Mouse (Mus musculus): ENCODE results near the gene Grn. TPM values are rescaled to one million over a fixed set of nuclear protein-coding genes. Genes with fewer than 3 reads are reported as not detected.

The Grn gene
- polyA plus RNA-seq, 1 experiment = 174 TPM

GRCm38 (mm10) chr11:102406401-102406800 is 23.7 kb upstream of the Grn start:
- TF ChIP-seq CEBPB (IDR thresholded peaks at IDR 0.05; ENCODE audit: insufficient read depth, poor library complexity, severe bottlenecking) = no peak
- TF ChIP-seq SRF (IDR thresholded peaks at IDR 0.05; ENCODE audit: control insufficient read depth, insufficient read length, low read depth) = no peak
- no peak for TF ChIP-seq TCF12 (IDR thresholded peaks at IDR 0.05; ENCODE audit: insufficient read depth, poor library complexity, severe bottlenecking)
- no peak for TF ChIP-seq MAX (IDR thresholded peaks at IDR 0.05; ENCODE audit: low read depth)
- no peak for TF ChIP-seq E2F4 (IDR thresholded peaks at IDR 0.05; ENCODE audit: insufficient read depth)
- no peak for TF ChIP-seq TCF3 (IDR thresholded peaks at IDR 0.05; ENCODE audit: insufficient read length, low read depth)
- TF ChIP-seq POLR2AphosphoS2 (IDR thresholded peaks at IDR 0.05; ENCODE audit: insufficient read length, low read depth) = no peak
- TF ChIP-seq MYOD1 (IDR thresholded peaks at IDR 0.05; ENCODE audit: control insufficient read depth in 1 of 3, insufficient read length in 2 of 3, low read depth in 2 of 3) = no peak
- TF ChIP-seq USF1 (IDR thresholded peaks at IDR 0.05; ENCODE audit: low read depth) = no peak
- no peak for TF ChIP-seq REST (IDR thresholded peaks at IDR 0.05; ENCODE audit: insufficient read depth, insufficient read length)
- Histone ChIP-seq H3K79me2 (ENCODE audit: control insufficient read depth, insufficient read depth) (peaks cover 21% of the 10 kb centered on the region), H3K4me3 (peak overlapping the region; percentile 83), H3K36me3 (ENCODE audit: control insufficient read depth, insufficient read depth) (peaks cover 18% of the 10 kb centered on the region), H3K4me2 (ENCODE audit: low read depth) (peak overlapping the region; percentile 90), H3K27me3 (ENCODE audit: control insufficient read depth, insufficient read depth, insufficient read length) (no peaks in the 10 kb centered on the region), H3ac (ENCODE audit: control insufficient read depth, insufficient read length) (peak overlapping the region; percentile 68)

GRCm38 (mm10) chr11:102406900-102407833 is 22.9 kb upstream of the Grn start:
- Histone ChIP-seq H3K4me3 (peak overlapping the region; percentile 83), H3K27me3 (ENCODE audit: control insufficient read depth, insufficient read depth, insufficient read length) (no peaks in the 10 kb centered on the region), H3K79me2 (ENCODE audit: control insufficient read depth, insufficient read depth) (peaks cover 21% of the 10 kb centered on the region), H3K36me3 (ENCODE audit: control insufficient read depth, insufficient read depth) (peaks cover 18% of the 10 kb centered on the region), H3K4me2 (ENCODE audit: low read depth) (peak overlapping the region; percentile 90), H3ac (ENCODE audit: control insufficient read depth, insufficient read length) (peak overlapping the region; percentile 68)
- TF ChIP-seq REST (IDR thresholded peaks at IDR 0.05; ENCODE audit: insufficient read depth, insufficient read length) = no peak
- no peak for TF ChIP-seq MAX (IDR thresholded peaks at IDR 0.05; ENCODE audit: low read depth)
- TF ChIP-seq CEBPB (IDR thresholded peaks at IDR 0.05; ENCODE audit: insufficient read depth, poor library complexity, severe bottlenecking) = no peak
- no peak for TF ChIP-seq TCF3 (IDR thresholded peaks at IDR 0.05; ENCODE audit: insufficient read length, low read depth)
- peak; percentile 74 for TF ChIP-seq POLR2A (IDR thresholded peaks at IDR 0.05; ENCODE audit: insufficient read length, low read depth)
- TF ChIP-seq POLR2AphosphoS2 (IDR thresholded peaks at IDR 0.05; ENCODE audit: insufficient read length, low read depth) = peak; percentile 48
- peak; percentile 57 for TF ChIP-seq SRF (IDR thresholded peaks at IDR 0.05; ENCODE audit: control insufficient read depth, insufficient read length, low read depth)
- peak in 2 of 3 experiments; percentile 24 to 35 for TF ChIP-seq MYOG (IDR thresholded peaks at IDR 0.05; ENCODE audit: control insufficient read depth in 1 of 3, insufficient read depth in 1 of 3, insufficient read length in 2 of 3, low read depth in 2 of 3)
- TF ChIP-seq MYOD1 (IDR thresholded peaks at IDR 0.05; ENCODE audit: control insufficient read depth in 1 of 3, insufficient read length in 2 of 3, low read depth in 2 of 3) = peak in 1 of 3 experiments; percentile 37
- no peak for TF ChIP-seq USF1 (IDR thresholded peaks at IDR 0.05; ENCODE audit: low read depth)
- TF ChIP-seq TCF12 (IDR thresholded peaks at IDR 0.05; ENCODE audit: insufficient read depth, poor library complexity, severe bottlenecking) = no peak
- no peak for TF ChIP-seq E2F4 (IDR thresholded peaks at IDR 0.05; ENCODE audit: insufficient read depth)

GRCm38 (mm10) chr11:102407834-102408215 is 22.3 kb upstream of the Grn start, which contains the start of gene Slc25a39:
Gene Slc25a39 (minus strand): TSS chr11:102407946.
- peaks cover 12% of the 10 kb centered on the region for H3K36me3 ChIP-seq (ENCODE audit: control insufficient read depth, insufficient read depth)
- no peaks in the 10 kb centered on the region for H3K27me3 ChIP-seq (ENCODE audit: control insufficient read depth, insufficient read depth, insufficient read length)
- H3K4me3 ChIP-seq = peak within 1 kb of the TSS; percentile 83
- H3ac ChIP-seq (ENCODE audit: control insufficient read depth, insufficient read length) = peak within 1 kb of the TSS; percentile 68
- peak within 1 kb of the TSS; percentile 90 for H3K4me2 ChIP-seq (ENCODE audit: low read depth)
- H3K79me2 ChIP-seq (ENCODE audit: control insufficient read depth, insufficient read depth) = peaks cover 21% of the 10 kb centered on the region
- TF ChIP-seq SRF (IDR thresholded peaks at IDR 0.05; ENCODE audit: control insufficient read depth, insufficient read length, low read depth) (no peak), TCF3 (IDR thresholded peaks at IDR 0.05; ENCODE audit: insufficient read length, low read depth) (no peak), USF1 (IDR thresholded peaks at IDR 0.05; ENCODE audit: low read depth) (no peak), E2F4 (IDR thresholded peaks at IDR 0.05; ENCODE audit: insufficient read depth) (peak; percentile 36), MYOD1 (IDR thresholded peaks at IDR 0.05; ENCODE audit: control insufficient read depth in 1 of 3, insufficient read length in 2 of 3, low read depth in 2 of 3) (no peak), CEBPB (IDR thresholded peaks at IDR 0.05; ENCODE audit: insufficient read depth, poor library complexity, severe bottlenecking) (peak; percentile 96), MAX (IDR thresholded peaks at IDR 0.05; ENCODE audit: low read depth) (peak; percentile 7)

- Histone ChIP-seq H3K79me2 (ENCODE audit: control insufficient read depth, insufficient read depth) (peaks cover 21% of the 10 kb centered on the region), H3K4me2 (ENCODE audit: low read depth) (peak overlapping the region; percentile 84), H3K36me3 (ENCODE audit: control insufficient read depth, insufficient read depth) (peaks cover 7% of the 10 kb centered on the region), H3K4me3 (peak overlapping the region; percentile 83), H3ac (ENCODE audit: control insufficient read depth, insufficient read length) (peak overlapping the region; percentile 68), H3K27me3 (ENCODE audit: control insufficient read depth, insufficient read depth, insufficient read length) (no peaks in the 10 kb centered on the region)
- peak; percentile 37 for TF ChIP-seq E2F4 (IDR thresholded peaks at IDR 0.05; ENCODE audit: insufficient read depth)
- no peak for TF ChIP-seq REST (IDR thresholded peaks at IDR 0.05; ENCODE audit: insufficient read depth, insufficient read length)
- no peak for TF ChIP-seq SRF (IDR thresholded peaks at IDR 0.05; ENCODE audit: control insufficient read depth, insufficient read length, low read depth)
- no peak for TF ChIP-seq TCF12 (IDR thresholded peaks at IDR 0.05; ENCODE audit: insufficient read depth, poor library complexity, severe bottlenecking)
- peak; percentile 66 for TF ChIP-seq POLR2A (IDR thresholded peaks at IDR 0.05; ENCODE audit: insufficient read length, low read depth)
- TF ChIP-seq MYOG (IDR thresholded peaks at IDR 0.05; ENCODE audit: control insufficient read depth in 1 of 3, insufficient read depth in 1 of 3, insufficient read length in 2 of 3, low read depth in 2 of 3) = peak in 1 of 3 experiments; percentile 2
- peak; percentile 58 for TF ChIP-seq POLR2AphosphoS2 (IDR thresholded peaks at IDR 0.05; ENCODE audit: insufficient read length, low read depth)
- peak; percentile 61 for TF ChIP-seq MAX (IDR thresholded peaks at IDR 0.05; ENCODE audit: low read depth)
- no peak for TF ChIP-seq TCF3 (IDR thresholded peaks at IDR 0.05; ENCODE audit: insufficient read length, low read depth)
- no peak for TF ChIP-seq CEBPB (IDR thresholded peaks at IDR 0.05; ENCODE audit: insufficient read depth, poor library complexity, severe bottlenecking)
- TF ChIP-seq USF1 (IDR thresholded peaks at IDR 0.05; ENCODE audit: low read depth) = peak; percentile 51
- no peak for TF ChIP-seq MYOD1 (IDR thresholded peaks at IDR 0.05; ENCODE audit: control insufficient read depth in 1 of 3, insufficient read length in 2 of 3, low read depth in 2 of 3)
Measured at GRCm38 (mm10) chr11:102408344-102408876, 21.7 kb upstream of the Grn start.
